Mouse (Mus musculus) intestine, postnatal 0 days (tissue): ENCODE data around the gene Mmp27. TPM values are rescaled to one million over a fixed set of nuclear protein-coding genes. Genes with fewer than 3 reads are reported as not detected.

Experiments
- ATAC-seq: fragments of 200-750 bp; cut with Nextera tagmentation; 2 replicates; pipeline ENCODE4 v1.8.0; 2017; ENCODE audit warnings: mild to moderate bottlenecking, moderate TSS enrichment, moderate library complexity
- H3K27ac ChIP-seq: fragments of 300-500 bp; sonication (generic); 2 replicates; pipeline ENCODE4 v1.5.1; 2014; ENCODE audit warnings: mild to moderate bottlenecking, low read depth, low read length, moderate library complexity
- H3K27me3 ChIP-seq: fragments of 300-500 bp; sonication (generic); replicated peaks from 2 replicates; pipeline ENCODE4 v1.6.1; 2014; ENCODE audit warnings: low read length, mixed read lengths; ENCODE audit not compliant: control insufficient read depth, insufficient read depth
- H3K36me3 ChIP-seq: fragments of 300-500 bp; sonication (generic); 2 replicates; pipeline ENCODE4 v1.6.1; 2014; ENCODE audit warnings: mild to moderate bottlenecking, moderate library complexity; ENCODE audit not compliant: control insufficient read depth, insufficient read depth
- H3K4me1 ChIP-seq: fragments of 300-500 bp; sonication (generic); replicated peaks from 2 replicates; pipeline ENCODE4 v1.6.1; 2014; ENCODE audit warnings: antibody characterized with exemption, low read length, mixed read lengths; ENCODE audit not compliant: control insufficient read depth, insufficient read depth
- H3K4me2 ChIP-seq: fragments of 300-500 bp; sonication (generic); replicated peaks from 2 replicates; pipeline ENCODE4 v1.6.1; 2014; ENCODE audit warnings: low read depth, mild to moderate bottlenecking, moderate library complexity
- H3K4me3 ChIP-seq: fragments of 300-500 bp; sonication (generic); 2 replicates; pipeline ENCODE4 v1.5.1; 2014; ENCODE audit warnings: low read depth, low read length
- H3K9ac ChIP-seq: fragments of 300-500 bp; sonication (generic); 2 replicates; pipeline ENCODE4 v1.6.1; 2014; ENCODE audit warnings: mild to moderate bottlenecking, low read depth, low read length
- H3K9me3 ChIP-seq: fragments of 300-500 bp; sonication (generic); 2 replicates; pipeline ENCODE4 v1.6.1; 2016; ENCODE audit warnings: mixed run types; ENCODE audit not compliant: control insufficient read depth
- CTCF ChIP-seq: sonication (generic); IDR thresholded peaks from 2 replicates; pipeline ENCODE4 v1.5.1; 2016; ENCODE audit warnings: low read depth, mild to moderate bottlenecking, control low read depth, antibody characterized with exemption, moderate library complexity
- WGBS: fragments of 180-500 bp; shearing (Covaris S2); extraction: QIAGEN DNeasy Blood & Tissue Kit; methylation state at CpG from one replicate; pipeline ENCODE4 v1.1.7; 2014; 5-methylcytosine and 5-hydroxymethylcytosine counted together
- polyA plus RNA-seq: library from polyadenylated mRNA; unstranded; fragments of >200 nt; fragmentation: Nextera tagmentation; extraction: Ambion mirVana; gene quantifications from 2 replicates; pipeline ENCODE4 v1.2.1, GENCODE M21; 2015

Mmp27 gene
- 0.14 and 0.26 TPM in 2 replicates for polyA plus RNA-seq

- H3K27me3 ChIP-seq = no peaks in the 10 kb centered on the region
- H3K4me2 ChIP-seq = no peak within 1 kb of the TSS
- H3K9me3 ChIP-seq = no peaks in the 10 kb centered on the region
- H3K9ac ChIP-seq = no peak within 1 kb of the TSS
- H3K36me3 ChIP-seq = no peaks in the 10 kb centered on the region
- no peak; the same call in 1 of the 2 replicates for ATAC-seq
- H3K27ac ChIP-seq = no peak within 1 kb of the TSS
- H3K4me3 ChIP-seq = no peak within 1 kb of the TSS
- 49% methylated on average over 4 of the region's 4 CpGs for WGBS
- no peaks in the 10 kb centered on the region for H3K4me1 ChIP-seq
- no peak for TF ChIP-seq CTCF
These were observed at the start of gene Mmp27 for GRCm38 (mm10) chr9:7571162-7571561. Mmp27 (plus strand) TSS chr9:7571396.

DNA sequence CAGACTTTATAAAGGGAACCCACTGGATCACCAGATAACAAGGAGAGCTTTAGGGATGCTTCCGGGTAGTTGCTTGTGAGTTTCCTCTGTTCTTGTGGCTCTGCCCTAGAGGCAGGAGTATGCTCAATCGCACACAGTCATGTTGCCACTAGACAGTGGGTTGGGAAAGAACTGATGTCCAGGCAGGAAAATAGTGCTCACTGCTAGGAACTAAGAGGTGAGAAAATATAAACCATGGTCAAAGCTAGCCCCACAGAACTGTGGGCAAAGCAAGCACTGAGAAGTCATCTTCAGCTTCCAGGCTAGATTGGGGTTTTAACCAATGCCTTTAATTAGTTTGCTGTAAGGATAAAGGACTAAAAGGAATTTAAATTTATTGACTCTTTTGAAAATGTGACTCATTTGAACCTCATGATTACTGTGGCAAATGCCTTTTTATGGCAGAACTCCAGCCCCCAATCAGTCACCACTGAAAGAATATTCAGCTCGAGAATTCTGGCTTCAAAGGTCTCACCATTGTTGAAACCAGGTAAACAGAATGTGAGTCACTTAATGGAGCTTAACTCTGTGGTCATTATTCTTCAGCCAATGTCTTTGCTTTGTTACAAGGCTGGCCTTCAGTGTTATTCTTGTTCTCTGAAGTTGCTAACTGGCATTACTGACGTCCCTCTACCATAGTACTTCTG, 44.8 kb upstream of the Mmp27 start:
- ATAC-seq = no peak
- H3K4me3 ChIP-seq = no peak overlapping the region
- H3K27ac ChIP-seq = no peak overlapping the region
- WGBS = 56% methylated on average over 4 of the region's 4 CpGs
- no peak for TF ChIP-seq CTCF
- no peak overlapping the region for H3K4me2 ChIP-seq
- no peaks in the 10 kb centered on the region for H3K4me1 ChIP-seq
- H3K9ac ChIP-seq = no peak overlapping the region
- no peaks in the 10 kb centered on the region for H3K36me3 ChIP-seq
- no peaks in the 10 kb centered on the region for H3K9me3 ChIP-seq
- H3K27me3 ChIP-seq = no peaks in the 10 kb centered on the region

- Histone ChIP-seq H3K9me3 (no peaks in the 10 kb centered on the region), H3K36me3 (no peaks in the 10 kb centered on the region), H3K4me1 (no peaks in the 10 kb centered on the region), H3K27ac (no peak overlapping the region), H3K9ac (no peak overlapping the region), H3K4me2 (no peak overlapping the region), H3K27me3 (no peaks in the 10 kb centered on the region), H3K4me3 (no peak overlapping the region)
- no peak for ATAC-seq
- no peak for TF ChIP-seq CTCF
These were observed 28.4 kb upstream of the Mmp27 start for GRCm38 (mm10) chr9:7542763-7543162.

DNA sequence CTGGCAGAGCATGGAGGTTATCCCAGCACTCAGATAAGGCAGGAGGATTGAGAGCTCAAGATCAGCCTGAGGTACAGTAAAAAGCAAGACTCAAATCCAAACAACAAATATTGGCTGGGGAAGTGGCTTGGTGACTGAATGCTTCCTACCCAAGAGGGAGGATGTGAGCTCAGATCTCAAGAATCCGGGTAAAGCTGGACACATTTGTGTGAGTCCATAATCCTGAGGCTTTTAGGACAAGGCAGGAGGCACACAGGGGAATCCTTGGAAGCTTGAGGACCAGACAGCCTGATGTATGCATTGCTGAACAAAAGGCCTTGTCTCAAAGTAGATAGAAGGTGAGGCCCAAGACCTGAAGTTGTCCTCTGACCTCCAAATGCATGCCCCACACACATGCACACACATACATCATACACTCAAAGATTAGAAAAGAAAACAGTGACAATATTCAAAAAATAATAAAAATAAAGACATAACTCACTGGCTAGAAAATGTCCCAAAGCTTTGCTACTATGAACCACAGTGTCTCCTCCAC, 26.2 kb upstream of the Mmp27 start:
- no peak overlapping the region for H3K27ac ChIP-seq

DNA sequence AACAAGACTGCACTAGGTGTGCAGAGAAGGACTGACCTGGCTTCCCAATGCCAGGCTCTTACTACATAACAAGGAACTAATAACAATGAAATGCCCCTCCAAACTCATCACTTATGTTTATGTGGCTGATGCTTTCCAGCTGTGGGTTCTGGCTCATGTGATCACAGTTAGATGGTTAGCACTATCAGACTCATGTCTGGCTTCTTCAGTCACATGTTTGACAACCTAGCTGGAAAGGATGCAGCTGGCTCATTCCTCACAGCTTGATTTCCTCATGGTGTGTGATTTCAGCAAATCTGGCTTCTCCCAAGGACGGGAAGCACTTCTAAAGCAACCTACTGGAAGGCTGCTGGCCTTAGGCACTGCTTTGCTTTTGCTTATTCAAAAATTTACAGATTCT, 25.7 kb upstream of the Mmp27 start:
- WGBS = 38% methylated on average over 1 of the region's 1 CpGs
- Histone ChIP-seq H3K4me1 (no peaks in the 10 kb centered on the region), H3K9me3 (no peaks in the 10 kb centered on the region), H3K27ac (no peak overlapping the region), H3K27me3 (no peaks in the 10 kb centered on the region), H3K4me3 (no peak overlapping the region), H3K36me3 (no peaks in the 10 kb centered on the region), H3K9ac (no peak overlapping the region), H3K4me2 (no peak overlapping the region)
- TF ChIP-seq CTCF = no peak
- ATAC-seq = no peak

More for the DNA sequence above, 26.2 kb upstream of the Mmp27 start:
- no peak overlapping the region for H3K9ac ChIP-seq
- H3K4me2 ChIP-seq = no peak overlapping the region
- TF ChIP-seq CTCF = no peak
- H3K4me3 ChIP-seq = no peak overlapping the region
- H3K4me1 ChIP-seq = no peaks in the 10 kb centered on the region
- no peaks in the 10 kb centered on the region for H3K36me3 ChIP-seq
- H3K9me3 ChIP-seq = no peaks in the 10 kb centered on the region
- H3K27me3 ChIP-seq = no peaks in the 10 kb centered on the region
- 59% methylated on average over 1 of the region's 1 CpGs for WGBS
- no peak for ATAC-seq

DNA sequence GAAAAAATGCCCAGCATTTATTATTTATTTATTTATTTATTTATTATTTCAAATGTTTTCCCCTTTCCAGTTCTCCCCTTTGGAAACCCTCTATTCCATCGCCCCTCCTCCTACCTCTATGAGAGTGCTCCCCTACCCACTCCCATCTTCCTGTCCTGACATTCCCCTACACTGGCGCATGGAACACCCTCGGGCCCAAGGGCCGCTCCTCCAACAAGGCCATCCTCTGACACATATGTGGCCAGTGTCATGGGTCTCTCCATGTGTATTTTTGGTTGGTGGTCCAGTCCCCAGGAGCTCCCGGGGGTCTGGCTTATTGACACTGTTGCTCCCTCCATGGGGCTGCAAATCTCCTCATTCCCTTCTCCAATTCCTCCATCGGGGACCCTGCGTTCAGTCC, 25.3 kb upstream of the Mmp27 start:
- Histone ChIP-seq H3K4me3 (no peak overlapping the region), H3K27me3 (no peaks in the 10 kb centered on the region), H3K9me3 (no peaks in the 10 kb centered on the region), H3K9ac (no peak overlapping the region), H3K27ac (no peak overlapping the region), H3K4me2 (no peak overlapping the region), H3K36me3 (no peaks in the 10 kb centered on the region), H3K4me1 (no peaks in the 10 kb centered on the region)
- 87% methylated on average over 7 of the region's 7 CpGs for WGBS
- no peak for ATAC-seq
- TF ChIP-seq CTCF = no peak
